Mouse (Mus musculus) brain, adult 2 months (tissue): ENCODE results near the gene Lrrtm1.

ENCODE experiments used
- DNase-seq: peaks from one replicate; pipeline ENCODE4 v3.0.0; 2011; ENCODE audit warnings: low read depth, low spot score

The Lrrtm1 gene

GRCm38 (mm10) chr6:77306796-77307195, 64.3 kb downstream of the Lrrtm1 start:
- DNase-seq: no peak
